Mouse (Mus musculus) liver, embryonic 14.5 days (tissue): ENCODE data around the gene Pdxdc1.

Source experiments
- CTCF ChIP-seq: IDR thresholded peaks from 2 replicates; pipeline ENCODE4 v1.5.1; 2016; ENCODE audit warnings: antibody characterized with exemption, low read depth, control low read depth
- EP300 ChIP-seq: IDR thresholded peaks from 2 replicates; pipeline ENCODE4 v1.6.1; 2016; ENCODE audit warnings: antibody characterized with exemption, low read depth

DNA sequence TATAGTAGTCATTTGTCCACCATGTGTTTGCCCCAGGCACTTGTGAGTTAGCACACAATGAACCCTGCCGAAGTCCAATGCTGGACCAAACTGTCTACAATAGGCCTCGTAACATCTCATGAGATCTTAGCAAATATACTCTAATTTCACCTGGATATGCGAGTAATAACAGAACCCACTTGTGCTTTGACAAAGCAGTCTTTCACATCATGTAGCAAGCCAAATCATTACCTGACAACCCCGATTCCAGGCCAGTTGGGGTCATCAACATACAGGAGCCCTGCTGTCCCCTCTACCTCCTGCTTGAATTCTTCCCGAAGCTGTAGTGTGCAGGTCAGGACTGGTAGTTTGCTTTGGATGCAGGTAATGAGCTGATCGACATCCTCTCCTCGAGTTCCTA, 62.9 kb downstream of the Pdxdc1 start:
- no peak for TF ChIP-seq EP300
- TF ChIP-seq CTCF, result no peak
